Mouse (Mus musculus) large intestine, adult 2 months (tissue): ENCODE data around the gene Ubxn1. TPM values are rescaled to one million over a fixed set of nuclear protein-coding genes. Genes with fewer than 3 reads are reported as not detected.
"Not testable (repeated sequence)": the region's sequence is repeated elsewhere in the genome, so short reads cannot be mapped to it uniquely, and the experiment has no call there.

Source experiments
- DNase-seq: peaks from one replicate; pipeline ENCODE4 v3.0.0-alpha.2; 2012; ENCODE audit warnings: low read depth, low spot score
- WGBS: fragments of 180-500 bp; shearing (Covaris S2); methylation state at CpG from one replicate; pipeline ENCODE4 v1.1.7; 2018; 5-methylcytosine and 5-hydroxymethylcytosine counted together
- polyA plus RNA-seq: library from polyadenylated mRNA; depleted of rRNA; stranded (reverse); fragments of >200 nt; gene quantifications from 2 replicates; pipeline ENCODE4 v1.2.3, GENCODE M21; 2012; rRNA removed

Gene Ubxn1
- 82.6 and 86.1 TPM in 2 replicates for polyA plus RNA-seq

GRCm38 (mm10) chr19:8871267-8872186 lies at the start of gene Ubxn1:
TSS of gene Ubxn1 (plus strand) at chr19:8871496.
- peak; percentile 83 for DNase-seq
- WGBS, result under 1% methylated on average over 59 of the region's 59 CpGs

GRCm38 (mm10) chr19:8822696-8823095 lies 48.6 kb upstream of the Ubxn1 start:
- no peak for DNase-seq
- WGBS, result 36% methylated on average over 8 of the region's 8 CpGs

DNA sequence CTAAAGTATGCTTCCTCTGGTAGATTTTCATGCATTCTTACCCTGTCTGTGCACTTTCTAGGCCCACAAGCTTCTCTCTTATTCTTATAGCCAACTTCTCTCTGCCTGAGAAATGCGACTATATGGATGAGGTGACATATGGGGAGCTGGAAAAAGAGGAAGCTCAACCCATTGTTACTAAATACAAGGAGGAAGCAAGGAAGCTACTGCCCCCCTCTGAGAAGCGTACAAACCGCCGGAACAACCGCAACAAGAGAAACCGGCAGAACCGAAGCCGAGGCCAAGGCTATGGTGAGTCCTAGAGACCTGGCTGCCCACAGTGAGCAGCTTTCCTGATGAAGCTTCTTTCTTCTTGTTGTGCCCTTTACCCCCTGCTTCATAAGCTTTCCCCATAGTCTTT lies 41.6 kb upstream of the Ubxn1 start, which contains the start of gene AC129217.1:
TSS of gene AC129217.1 (plus strand) at position 114 of the 400 bp plus-strand sequence.
- DNase-seq, result no peak
- 81% methylated on average over 8 of the region's 8 CpGs for WGBS

- DNase-seq, result no peak
- 91% methylated on average over 8 of the region's 8 CpGs for WGBS
Observed at GRCm38 (mm10) chr19:8830664-8831063, 40.6 kb upstream of the Ubxn1 start.

GRCm38 (mm10) chr19:8831262-8831661 lies 40.0 kb upstream of the Ubxn1 start:
- no peak for DNase-seq
- 85% methylated on average over 11 of the region's 11 CpGs for WGBS

DNA sequence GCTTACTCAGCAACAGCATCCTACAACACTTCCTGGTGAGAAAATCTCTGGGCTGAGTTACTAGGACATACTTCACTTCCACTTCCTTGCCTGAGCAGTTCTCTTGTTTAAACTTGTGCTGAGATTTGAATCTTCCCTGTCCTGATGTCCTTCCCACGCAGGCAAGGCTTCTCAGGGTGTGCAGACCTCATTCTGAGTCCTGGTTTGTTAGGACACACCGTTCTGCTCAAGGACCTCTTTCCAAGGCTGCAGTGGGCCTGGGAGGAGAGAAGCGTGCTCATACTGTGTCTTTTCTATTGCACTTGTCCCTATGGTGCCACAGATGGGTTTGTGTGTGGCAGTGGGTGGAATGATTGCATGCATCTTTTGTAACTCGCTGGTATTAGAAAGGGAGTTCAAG lies 38.3 kb upstream of the Ubxn1 start:
- DNase-seq, result no peak
- WGBS, result 85% methylated on average over 4 of the region's 4 CpGs

DNA sequence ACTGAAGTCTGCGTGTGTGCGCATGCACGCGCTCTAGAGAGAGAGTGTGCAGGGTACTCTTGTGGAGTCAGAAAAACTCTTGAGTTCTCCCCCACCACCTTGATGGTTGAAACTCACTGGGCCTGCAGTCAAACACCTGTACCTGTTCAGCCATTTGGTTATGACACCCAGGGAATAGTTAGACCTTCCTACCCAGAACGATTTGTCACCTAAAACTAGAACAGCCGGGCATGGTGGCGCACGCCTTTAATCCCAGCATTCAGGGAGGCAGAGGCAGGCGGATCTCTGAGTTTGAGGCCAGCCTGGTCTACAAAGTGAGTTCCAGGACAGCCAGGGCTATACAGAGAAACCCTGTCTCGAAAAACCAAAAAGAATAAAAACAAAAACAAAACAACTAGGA lies 35.0 kb upstream of the Ubxn1 start:
- 95% methylated on average over 10 of the region's 10 CpGs for WGBS
- not testable (repeated sequence) for DNase-seq

GRCm38 (mm10) chr19:8837251-8837791 lies 34.0 kb upstream of the Ubxn1 start, which contains the start of gene Bscl2:
TSS of gene Bscl2 (plus strand) at chr19:8837467.
- WGBS, result 1% methylated on average over 38 of the region's 38 CpGs
- DNase-seq, result no peak

DNA sequence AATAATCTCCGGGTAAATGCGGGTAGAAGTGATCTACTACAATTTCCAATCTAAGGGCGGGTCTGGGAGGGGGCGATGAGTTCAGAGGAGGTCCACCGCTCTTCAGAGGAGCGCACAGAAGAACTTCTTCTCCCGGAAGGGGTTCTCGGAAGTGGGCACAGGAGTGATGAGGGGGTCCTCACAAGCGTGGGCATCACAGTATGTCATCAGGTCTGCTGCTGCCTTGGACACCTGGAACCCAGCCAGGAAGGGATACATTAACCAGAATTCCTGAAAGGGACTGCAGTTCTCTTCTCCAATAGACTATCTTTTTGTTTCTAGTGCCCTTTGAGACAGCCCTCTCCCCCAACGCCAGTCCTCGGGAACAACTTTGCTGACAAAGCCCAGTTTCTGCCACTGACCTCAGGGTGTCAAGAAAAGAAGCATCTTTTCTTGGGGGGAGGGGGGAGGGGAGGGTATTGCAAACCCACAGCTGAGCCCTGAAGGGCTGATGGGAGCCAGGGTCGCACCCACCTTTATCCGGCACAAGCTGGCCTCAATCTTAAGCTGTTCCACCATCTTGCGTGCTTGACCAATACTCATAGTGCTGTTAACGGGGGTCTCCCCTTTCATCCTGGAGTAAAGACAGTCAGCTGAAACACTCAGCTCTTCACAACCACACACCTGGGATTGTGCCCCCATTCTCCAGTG lies 33.1 kb upstream of the Ubxn1 start:
- no peak for DNase-seq
- 23% methylated on average over 15 of the region's 15 CpGs for WGBS

GRCm38 (mm10) chr19:8839103-8839907 lies 32.0 kb upstream of the Ubxn1 start, which contains the start of gene Gng3:
TSS of gene Gng3 (minus strand) at chr19:8839194.
- 89% methylated on average over 11 of the region's 11 CpGs for WGBS
- DNase-seq, result no peak

DNA sequence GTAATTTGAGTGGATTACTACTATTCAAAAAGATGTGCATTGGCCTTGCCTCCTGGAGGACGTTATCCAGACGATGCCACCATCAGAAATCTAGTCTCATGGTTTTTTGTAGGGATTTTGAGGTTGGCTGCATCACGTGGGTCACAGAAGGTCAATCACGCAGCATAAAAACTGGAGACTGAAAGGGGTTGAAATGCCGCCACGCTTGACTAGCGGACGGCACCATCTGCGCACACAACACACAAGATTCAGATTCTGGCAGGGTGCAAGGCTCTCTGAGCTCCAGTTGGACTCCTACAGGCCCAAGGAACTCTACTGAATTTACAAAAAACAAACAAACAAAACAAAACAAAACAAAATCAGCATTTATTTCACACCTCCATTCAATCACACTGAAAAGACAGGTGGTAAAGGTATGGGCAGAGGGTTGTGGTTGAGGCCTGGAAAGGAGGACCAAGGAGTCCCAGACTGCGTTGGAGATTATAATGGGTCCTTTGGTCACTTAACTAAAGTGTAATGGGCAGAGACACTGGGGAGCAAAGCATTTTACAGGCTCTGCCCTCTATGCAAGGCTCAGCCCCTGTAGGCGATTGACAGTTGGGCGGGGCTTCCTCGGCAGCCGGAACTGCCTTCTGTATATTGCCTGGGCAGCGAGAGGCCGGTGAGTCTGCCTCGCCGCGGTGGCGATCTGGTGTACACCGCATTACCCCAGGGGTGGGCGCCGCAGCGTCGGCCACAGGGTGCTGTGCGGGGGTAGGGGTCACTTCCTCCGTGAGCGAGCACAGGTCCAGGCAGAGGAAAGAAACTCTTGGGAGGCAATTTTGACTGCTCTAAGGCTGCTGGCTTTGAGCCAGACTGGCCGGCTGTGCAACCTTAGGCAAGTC lies 31.1 kb upstream of the Ubxn1 start:
- DNase-seq, result no peak
- WGBS, result 29% methylated on average over 29 of the region's 29 CpGs

- no peak for DNase-seq
- WGBS, result 90% methylated on average over 7 of the region's 7 CpGs
Observed at GRCm38 (mm10) chr19:8841012-8841411, 30.3 kb upstream of the Ubxn1 start.

DNA sequence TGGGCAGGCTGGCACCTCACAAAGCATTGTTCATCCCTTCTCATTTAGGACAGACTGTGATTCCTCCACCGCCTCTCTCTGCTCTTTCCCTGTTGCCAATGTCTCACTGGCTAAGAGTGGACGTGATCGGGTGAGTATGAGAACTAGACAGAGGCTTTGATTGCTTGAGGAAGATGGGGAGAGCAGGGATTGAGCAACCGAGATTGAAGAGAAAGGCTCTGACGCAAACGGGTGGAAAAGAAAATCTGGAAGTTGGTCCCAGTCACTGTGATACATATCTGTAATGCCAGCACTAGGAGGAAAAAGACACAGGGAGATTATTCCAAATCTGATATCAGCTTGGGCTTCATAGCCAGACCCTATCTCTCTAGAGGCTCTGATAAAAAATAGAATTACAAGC lies 28.3 kb upstream of the Ubxn1 start:
- WGBS, result 88% methylated on average over 6 of the region's 6 CpGs
- no peak for DNase-seq

DNA sequence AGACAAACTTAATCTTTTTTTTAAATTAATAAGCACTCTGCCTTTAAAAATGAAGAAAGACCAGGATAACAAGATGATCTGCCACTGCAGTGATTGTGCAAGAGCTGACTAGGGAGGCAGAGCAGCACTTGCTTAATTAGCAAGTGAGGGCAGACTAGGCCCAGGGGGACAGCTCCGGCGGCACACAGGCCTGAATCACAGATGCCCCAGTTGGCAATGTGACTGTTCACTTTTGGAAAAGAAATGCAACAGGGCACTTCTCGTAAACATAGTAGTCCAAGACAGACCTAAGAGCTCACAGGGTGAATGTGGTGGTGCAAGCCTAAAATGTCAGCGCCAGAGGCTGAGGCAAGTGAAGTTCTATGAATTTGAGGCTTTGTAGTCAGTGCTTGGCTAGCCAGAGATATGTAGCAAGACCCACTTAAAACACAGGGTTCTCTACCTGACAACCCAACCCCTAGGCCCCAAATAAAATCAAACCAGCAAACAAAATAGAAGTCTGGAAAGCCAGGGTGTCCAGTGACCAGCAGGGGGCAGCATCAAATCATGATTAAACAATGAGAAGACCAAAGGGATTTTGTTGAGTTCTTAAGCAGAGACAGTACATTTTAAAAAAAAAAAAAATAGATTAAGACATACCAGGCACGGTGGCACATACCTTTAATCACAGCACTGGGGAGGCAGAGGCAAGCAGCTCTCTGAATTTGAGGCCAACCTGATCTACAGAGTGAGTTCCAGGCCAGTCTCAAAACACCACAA lies 26.7 kb upstream of the Ubxn1 start:
- 66% methylated on average over 5 of the region's 5 CpGs for WGBS
- peak; percentile 56 for DNase-seq

- 78% methylated on average over 5 of the region's 5 CpGs for WGBS
- no peak for DNase-seq
Observed at GRCm38 (mm10) chr19:8848356-8848755, 22.9 kb upstream of the Ubxn1 start.

- no peak for DNase-seq
- 27% methylated on average over 7 of the region's 7 CpGs for WGBS
Observed at GRCm38 (mm10) chr19:8850402-8850901, 20.8 kb upstream of the Ubxn1 start, which contains the start of gene Lrrn4cl. TSS of gene Lrrn4cl (plus strand) at chr19:8850768.

DNA sequence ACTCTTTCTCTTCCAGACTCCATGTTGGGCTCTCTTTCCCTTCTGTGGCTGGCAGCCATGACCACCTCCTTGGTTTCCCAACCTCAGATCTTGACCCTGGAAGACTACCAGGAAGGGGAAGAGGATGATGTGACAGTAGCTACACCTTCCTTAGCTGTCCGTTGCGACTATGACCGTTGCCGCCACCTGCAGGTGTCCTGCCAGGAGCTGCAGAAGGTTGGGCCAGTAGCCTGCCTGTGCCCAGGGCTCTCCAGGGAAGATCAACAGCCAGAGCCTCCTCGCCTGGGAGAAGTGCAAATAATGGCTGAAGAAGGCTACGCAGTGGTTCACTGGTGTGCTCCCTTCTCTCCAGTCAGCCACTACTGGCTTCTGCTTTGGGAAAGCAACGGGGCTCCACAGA lies 19.7 kb upstream of the Ubxn1 start:
- DNase-seq, result no peak
- WGBS, result 40% methylated on average over 7 of the region's 7 CpGs
